Mouse (Mus musculus) stomach, embryonic 14.5 days (tissue): ENCODE data around the gene Cnnm2. TPM values are rescaled to one million over a fixed set of nuclear protein-coding genes. Genes with fewer than 3 reads are reported as not detected.

Source experiments
- ATAC-seq: fragments of 200-750 bp; cut with Nextera tagmentation; 2 replicates; pipeline ENCODE4 v1.8.0; 2017; ENCODE audit warnings: low read depth, moderate TSS enrichment; ENCODE audit not compliant: insufficient number of reproducible peaks, insufficient read depth, low FRiP score
- H3K27ac ChIP-seq: fragments of 300-500 bp; sonication (generic); 2 replicates; pipeline ENCODE4 v1.5.1; 2014; ENCODE audit warnings: mild to moderate bottlenecking, low read length, moderate library complexity, mixed read lengths
- H3K27me3 ChIP-seq: fragments of 300-500 bp; sonication (generic); 2 replicates; pipeline ENCODE4 v1.6.1; 2014; ENCODE audit warnings: low read length, control low read depth, mixed read lengths; ENCODE audit not compliant: control insufficient read depth, insufficient read depth
- H3K36me3 ChIP-seq: fragments of 300-500 bp; sonication (generic); 2 replicates; pipeline ENCODE4 v1.6.1; 2014; ENCODE audit warnings: mild to moderate bottlenecking, control low read depth, low read length, moderate library complexity, mixed read lengths; ENCODE audit not compliant: control insufficient read depth, insufficient read depth
- H3K4me1 ChIP-seq: fragments of 300-500 bp; sonication (generic); 2 replicates; pipeline ENCODE4 v1.6.1; 2014; ENCODE audit warnings: low read length, control low read depth, mixed read lengths; ENCODE audit not compliant: control insufficient read depth, insufficient read depth
- H3K4me2 ChIP-seq: fragments of 300-500 bp; sonication (generic); replicated peaks from 2 replicates; pipeline ENCODE4 v1.6.1; 2014; ENCODE audit warnings: low read depth, low read length, control low read depth
- H3K4me3 ChIP-seq: fragments of 300-500 bp; sonication (generic); 2 replicates; pipeline ENCODE4 v1.5.1; 2014; ENCODE audit warnings: low read depth, low read length, control low read depth
- H3K9ac ChIP-seq: fragments of 300-500 bp; sonication (generic); replicated peaks from 2 replicates; pipeline ENCODE4 v1.6.1; 2014; ENCODE audit warnings: low read depth, mild to moderate bottlenecking, control low read depth, low read length, moderate library complexity, mixed read lengths
- H3K9me3 ChIP-seq: fragments of 300-500 bp; sonication (generic); 2 replicates; pipeline ENCODE4 v1.6.1; 2016; ENCODE audit warnings: low read depth, low read length, control low read depth; ENCODE audit not compliant: control insufficient read depth
- WGBS: fragments of 180-500 bp; shearing (Covaris S2); extraction: QIAGEN DNeasy Blood & Tissue Kit; methylation state at CpG from one replicate; pipeline ENCODE4 v1.1.7; 2014; 5-methylcytosine and 5-hydroxymethylcytosine counted together
- polyA plus RNA-seq: library from polyadenylated mRNA; unstranded; fragments of >200 nt; fragmentation: Nextera tagmentation; extraction: Ambion mirVana; gene quantifications from 2 replicates; pipeline ENCODE4 v1.2.1, GENCODE M21; 2014

Cnnm2 gene
- polyA plus RNA-seq, 1 experiment from 2014 or later = 2.5 TPM

DNA sequence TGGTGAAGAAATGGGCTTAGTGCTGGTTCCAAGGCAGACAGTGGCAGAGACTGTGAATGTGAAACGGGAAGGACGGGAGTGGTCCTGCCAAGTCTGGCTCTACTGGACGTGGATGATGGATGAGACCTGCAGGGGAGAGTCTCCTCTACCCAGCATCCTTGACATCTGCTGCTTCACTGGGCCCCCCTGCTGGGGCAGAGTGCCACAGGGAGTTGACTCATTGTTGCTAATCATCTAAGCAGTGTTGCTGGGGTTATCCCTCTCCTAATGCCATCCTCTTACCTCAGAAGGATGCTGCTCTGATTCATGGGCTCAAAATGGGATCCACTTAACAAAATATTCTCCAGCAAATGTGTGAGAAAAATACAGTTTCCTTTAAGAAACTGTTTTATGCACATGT is 67.6 kb downstream of the Cnnm2 start:
- Histone ChIP-seq H3K9ac (no peak overlapping the region), H3K4me3 (no peak overlapping the region), H3K27ac (no peak overlapping the region), H3K36me3 (no peaks in the 10 kb centered on the region), H3K27me3 (no peaks in the 10 kb centered on the region), H3K9me3 (no peaks in the 10 kb centered on the region), H3K4me2 (no peak overlapping the region), H3K4me1 (no peaks in the 10 kb centered on the region)
- WGBS = 20% methylated on average over 3 of the region's 3 CpGs
- no peak for ATAC-seq

DNA sequence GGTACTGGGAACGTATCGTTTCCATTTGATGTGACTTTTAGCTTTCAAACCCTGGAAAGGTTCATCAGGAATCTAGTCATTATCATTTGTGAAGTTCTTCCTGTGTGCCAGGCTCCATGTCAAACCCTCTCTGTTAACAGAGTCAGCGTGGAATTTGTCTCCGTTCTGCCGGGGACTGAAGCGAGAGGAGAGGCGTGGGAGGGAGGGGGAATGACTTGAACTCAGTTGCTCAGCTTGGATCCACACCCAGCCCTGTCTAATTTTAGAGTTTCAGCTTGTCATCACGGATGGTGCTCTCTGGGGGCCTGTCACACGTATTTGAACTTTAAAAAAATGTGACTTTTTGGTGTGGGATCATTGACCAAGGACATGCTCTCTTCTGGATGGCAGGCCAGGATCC is 70.0 kb downstream of the Cnnm2 start:
- no peak overlapping the region for H3K4me2 ChIP-seq
- H3K27me3 ChIP-seq = no peaks in the 10 kb centered on the region
- no peak overlapping the region for H3K27ac ChIP-seq
- no peak overlapping the region for H3K4me3 ChIP-seq
- no peaks in the 10 kb centered on the region for H3K36me3 ChIP-seq
- no peak overlapping the region for H3K9ac ChIP-seq
- H3K9me3 ChIP-seq = no peaks in the 10 kb centered on the region
- ATAC-seq = no peak
- H3K4me1 ChIP-seq = no peaks in the 10 kb centered on the region
- WGBS = 48% methylated on average over 9 of the region's 9 CpGs

DNA sequence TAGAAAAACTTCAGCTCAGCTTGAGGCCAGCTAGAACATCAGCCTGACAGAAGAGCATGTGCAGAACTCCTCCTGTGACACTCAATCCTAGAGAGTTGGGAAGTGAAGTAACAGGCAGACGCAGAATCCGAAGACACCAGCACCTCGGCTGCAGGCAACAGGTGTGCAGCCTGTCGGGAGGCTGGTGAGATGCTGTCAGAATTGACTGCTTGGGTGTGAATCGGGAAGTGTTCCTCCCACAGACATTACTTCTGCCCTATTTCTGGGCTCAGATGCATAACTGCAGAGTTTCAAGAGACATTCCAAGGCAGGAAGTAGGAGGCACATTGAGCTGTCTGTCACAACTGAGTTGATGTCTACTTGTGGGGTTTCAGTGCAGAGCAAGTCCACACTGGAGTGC is 72.9 kb downstream of the Cnnm2 start:
- H3K27ac ChIP-seq = no peak overlapping the region
- no peak overlapping the region for H3K4me3 ChIP-seq
- no peaks in the 10 kb centered on the region for H3K9me3 ChIP-seq
- no peak overlapping the region for H3K4me2 ChIP-seq
- no peak for ATAC-seq
- H3K4me1 ChIP-seq = no peaks in the 10 kb centered on the region
- 77% methylated on average over 5 of the region's 5 CpGs for WGBS
- H3K27me3 ChIP-seq = no peaks in the 10 kb centered on the region
- no peak overlapping the region for H3K9ac ChIP-seq
- no peaks in the 10 kb centered on the region for H3K36me3 ChIP-seq

DNA sequence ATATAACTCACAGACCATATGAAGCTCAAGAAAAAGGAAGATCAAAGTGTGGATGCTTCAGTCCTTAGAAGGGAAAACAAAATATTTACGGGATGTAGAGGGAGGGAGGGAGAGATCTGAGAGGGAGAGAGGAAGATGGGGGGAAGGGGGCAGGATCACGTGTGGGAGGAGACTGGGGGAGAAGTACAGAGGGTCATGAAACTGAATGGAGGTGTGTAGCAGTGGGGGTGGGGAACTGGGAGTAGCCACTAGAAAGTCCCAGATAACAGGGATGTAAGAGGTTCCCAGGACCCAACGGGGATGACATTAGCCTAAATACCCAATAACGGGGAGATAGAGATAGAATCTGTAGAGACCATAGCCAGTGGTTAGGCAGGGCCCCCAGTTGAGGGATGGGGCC is 73.9 kb downstream of the Cnnm2 start:
- Histone ChIP-seq H3K36me3 (no peaks in the 10 kb centered on the region), H3K9ac (no peak overlapping the region), H3K4me2 (no peak overlapping the region), H3K9me3 (no peaks in the 10 kb centered on the region), H3K4me3 (no peak overlapping the region), H3K4me1 (no peaks in the 10 kb centered on the region), H3K27me3 (no peaks in the 10 kb centered on the region), H3K27ac (no peak overlapping the region)
- WGBS = 67% methylated on average over 4 of the region's 4 CpGs
- ATAC-seq = no peak

DNA sequence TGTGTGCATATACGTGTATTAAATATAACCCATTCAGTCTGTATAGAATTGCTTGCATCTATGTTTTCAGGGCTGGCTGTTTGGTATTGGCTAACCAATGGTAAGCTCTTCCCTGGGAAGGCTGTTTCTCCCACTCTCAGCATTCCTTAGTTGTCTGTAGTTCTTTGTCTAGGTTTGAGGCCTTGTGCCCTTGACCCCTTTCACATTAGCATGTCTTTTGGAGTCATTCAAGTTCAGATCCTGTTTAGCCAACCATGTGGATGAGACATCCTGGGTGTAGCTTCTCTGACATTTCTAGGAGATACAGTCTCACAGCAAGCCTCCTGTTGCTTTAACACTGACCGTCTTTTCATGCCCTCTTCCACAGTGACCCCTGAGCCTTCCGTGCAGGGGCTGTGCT is 74.7 kb downstream of the Cnnm2 start:
- Histone ChIP-seq H3K4me2 (no peak overlapping the region), H3K27me3 (no peaks in the 10 kb centered on the region), H3K9me3 (no peaks in the 10 kb centered on the region), H3K4me3 (no peak overlapping the region), H3K36me3 (no peaks in the 10 kb centered on the region), H3K4me1 (no peaks in the 10 kb centered on the region), H3K27ac (no peak overlapping the region), H3K9ac (no peak overlapping the region)
- 82% methylated on average over 3 of the region's 3 CpGs for WGBS
- ATAC-seq = no peak

DNA sequence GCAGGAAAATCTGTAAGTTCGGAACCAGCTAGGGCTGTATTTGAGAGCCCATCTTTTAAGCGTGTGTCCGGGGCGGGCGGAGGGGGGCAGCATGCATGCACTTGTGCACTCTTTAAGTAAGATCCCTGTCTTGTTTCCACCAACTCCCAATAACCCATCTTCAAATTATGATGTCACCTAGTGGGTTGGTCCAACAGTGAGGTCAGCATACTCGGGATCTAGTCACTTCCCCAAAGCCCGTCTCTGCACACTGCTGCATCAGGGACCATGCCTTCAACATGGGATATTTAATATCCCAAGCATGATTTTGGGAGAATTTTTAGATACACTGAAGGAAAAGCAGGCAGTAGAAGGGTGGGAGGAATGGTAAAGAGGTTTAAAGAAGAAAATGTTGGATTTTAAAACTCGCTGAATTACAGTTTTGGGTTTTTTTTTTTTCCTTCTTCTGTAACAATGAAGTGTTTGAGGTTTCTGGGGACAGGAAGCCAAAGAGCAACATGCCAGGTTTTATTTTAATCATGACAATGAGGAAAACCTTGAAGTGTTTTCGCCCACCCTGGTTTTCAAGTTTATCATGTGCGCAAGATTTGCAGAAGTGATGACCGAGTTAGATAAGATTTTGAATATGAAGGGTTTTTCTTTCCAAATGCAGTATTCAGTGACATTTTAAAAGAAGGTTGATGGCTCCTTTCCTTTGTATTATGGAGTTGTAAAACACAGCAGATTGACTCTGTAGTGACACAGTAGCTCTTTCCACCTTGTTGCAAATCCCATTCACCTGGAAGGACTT is 76.1 kb downstream of the Cnnm2 start:
- Histone ChIP-seq H3K4me2 (no peak overlapping the region), H3K27ac (no peak overlapping the region), H3K9ac (no peak overlapping the region), H3K4me3 (no peak overlapping the region), H3K9me3 (no peaks in the 10 kb centered on the region), H3K4me1 (no peaks in the 10 kb centered on the region), H3K36me3 (no peaks in the 10 kb centered on the region), H3K27me3 (no peaks in the 10 kb centered on the region)
- WGBS = 85% methylated on average over 11 of the region's 11 CpGs
- ATAC-seq = no peak

DNA sequence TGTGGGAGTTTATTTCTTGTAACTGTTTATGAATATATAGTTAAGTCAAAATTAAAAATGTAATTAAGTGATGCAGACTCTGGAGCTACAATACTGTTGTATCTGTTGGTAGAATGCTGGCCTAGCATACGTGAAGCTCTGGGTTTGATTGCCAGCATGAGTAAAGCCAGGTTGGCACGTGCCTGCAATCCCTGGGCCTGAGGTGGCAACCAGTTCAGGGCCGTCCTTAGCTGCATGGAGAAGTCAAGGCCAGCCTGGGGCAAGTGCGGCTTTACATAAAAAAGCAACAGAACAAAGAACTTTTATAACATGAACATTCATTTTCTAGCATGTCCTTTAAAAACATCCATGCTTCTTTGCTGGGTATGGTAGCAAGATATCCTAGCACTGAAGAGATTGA is 79.6 kb downstream of the Cnnm2 start:
- Histone ChIP-seq H3K9ac (no peak overlapping the region), H3K27ac (no peak overlapping the region)

DNA sequence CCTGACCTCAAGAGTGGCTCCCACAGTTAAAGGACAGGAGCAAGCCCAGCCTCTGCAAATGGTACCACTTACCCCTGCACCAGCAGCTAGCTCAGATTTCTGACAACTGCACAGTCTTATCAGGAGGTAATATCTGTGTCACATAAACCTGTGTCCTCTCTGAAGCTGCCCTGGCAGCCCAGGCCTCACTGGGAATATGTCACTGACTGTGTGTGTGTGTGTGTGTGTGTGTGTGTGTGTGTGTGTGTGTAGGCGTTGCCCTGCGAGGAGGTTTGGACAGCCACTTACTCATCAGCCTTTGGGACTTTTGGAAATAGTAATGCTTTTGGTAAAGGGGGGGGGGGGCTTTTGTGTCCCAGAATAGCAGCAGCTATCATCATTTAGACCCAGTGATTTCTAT is 81.6 kb downstream of the Cnnm2 start:
- Histone ChIP-seq H3K4me3 (no peak overlapping the region), H3K36me3 (no peaks in the 10 kb centered on the region), H3K4me1 (no peaks in the 10 kb centered on the region), H3K9me3 (no peaks in the 10 kb centered on the region), H3K27me3 (no peaks in the 10 kb centered on the region), H3K9ac (no peak overlapping the region), H3K27ac (no peak overlapping the region), H3K4me2 (no peak overlapping the region)
- no peak for ATAC-seq
- 45% methylated on average over 2 of the region's 2 CpGs for WGBS

More for the DNA sequence above, 79.6 kb downstream of the Cnnm2 start:
- ATAC-seq = no peak
- H3K4me2 ChIP-seq = no peak overlapping the region
- H3K4me1 ChIP-seq = no peaks in the 10 kb centered on the region
- no peaks in the 10 kb centered on the region for H3K27me3 ChIP-seq
- no peak overlapping the region for H3K4me3 ChIP-seq
- WGBS = 90% methylated on average over 4 of the region's 4 CpGs
- no peaks in the 10 kb centered on the region for H3K36me3 ChIP-seq
- H3K9me3 ChIP-seq = no peaks in the 10 kb centered on the region

DNA sequence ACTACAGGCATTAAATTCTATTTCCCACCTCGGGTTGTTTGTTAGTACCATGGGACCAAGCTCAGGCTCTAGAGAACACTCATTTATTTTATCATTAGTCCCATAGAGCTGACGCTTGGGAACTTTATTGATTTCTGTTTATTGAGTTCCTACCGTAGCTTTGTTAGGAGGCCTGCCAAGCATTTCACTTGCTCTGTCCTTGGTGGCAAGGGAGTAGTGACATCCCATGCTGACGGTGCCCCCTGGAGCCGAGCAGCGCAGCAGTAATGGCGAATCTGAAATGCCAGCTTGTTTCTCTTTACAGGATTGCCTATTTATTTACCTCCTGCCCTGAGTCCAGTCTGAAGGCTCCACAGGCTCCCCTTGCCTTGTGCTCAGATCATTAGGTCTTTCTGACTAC is 84.7 kb downstream of the Cnnm2 start:
- no peak for ATAC-seq
- H3K27ac ChIP-seq = no peak overlapping the region
- no peaks in the 10 kb centered on the region for H3K9me3 ChIP-seq
- no peak overlapping the region for H3K9ac ChIP-seq
- 79% methylated on average over 7 of the region's 7 CpGs for WGBS
- H3K36me3 ChIP-seq = no peaks in the 10 kb centered on the region
- no peak overlapping the region for H3K4me3 ChIP-seq
- H3K4me1 ChIP-seq = no peaks in the 10 kb centered on the region
- H3K27me3 ChIP-seq = no peaks in the 10 kb centered on the region
- no peak overlapping the region for H3K4me2 ChIP-seq
